Mouse (Mus musculus): ENCODE data around the gene Gm7361. TPM values are rescaled to one million over a fixed set of nuclear protein-coding genes. Genes with fewer than 3 reads are reported as not detected.
A peak's percentile ranks its signal among the peaks of the same experiment; 100 is the strongest.
"Not testable (repeated sequence)": the region's sequence is repeated elsewhere in the genome, so short reads cannot be mapped to it uniquely, and the experiment has no call there.

The Gm7361 gene
- polyA plus RNA-seq (2015; fragmentation: Nextera tagmentation; extraction: Ambion mirVana) = not detected in 2 replicates

DNA sequence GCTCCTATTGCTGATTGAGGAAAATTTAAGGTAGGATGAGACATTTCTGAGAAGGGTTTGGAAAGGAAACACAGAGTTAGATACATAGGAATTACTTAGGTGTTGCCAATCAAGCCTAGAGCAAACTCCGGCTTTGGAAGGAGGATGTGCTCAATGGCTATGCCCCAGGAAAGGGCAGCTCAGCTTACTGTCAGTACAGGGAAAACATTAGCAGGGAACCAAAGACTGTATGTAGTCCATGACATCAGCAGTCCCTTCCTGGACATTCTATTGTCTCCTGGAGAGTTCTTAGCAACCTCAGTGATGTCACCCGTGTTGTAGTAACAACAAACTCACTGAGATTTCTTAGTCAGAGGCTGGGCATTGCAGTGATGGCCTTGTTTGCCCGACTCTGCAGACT is at the start of gene Gm7361:
Gene Gm7361 (plus strand): TSS at position 301 of the 400 bp plus-strand sequence.
- not testable (repeated sequence) for H3K27me3 ChIP-seq (replicated peaks; ENCODE audit: insufficient read depth, low read length); H3K36me3 ChIP-seq (ENCODE audit: insufficient read depth, low read length); H3K4me3 ChIP-seq (ENCODE audit: low read depth, low read length); H3K4me2 ChIP-seq (replicated peaks; ENCODE audit: low read depth, low read length); DNase-seq (ENCODE audit: low spot score); H3K4me1 ChIP-seq (ENCODE audit: insufficient read depth, low read depth, low read length); H3K27ac ChIP-seq (ENCODE audit: low read length); H3K9ac ChIP-seq (replicated peaks; ENCODE audit: low read depth); H3K9me3 ChIP-seq (ENCODE audit: low read length); ATAC-seq
- 59% methylated on average over 3 of the region's 3 CpGs for whole genome bisulfite sequencing

GRCm38 (mm10) chr5:26211030-26211429 is 46.5 kb upstream of the Gm7361 start:
- no peak overlapping the region for H3K4me3 ChIP-seq (ENCODE audit: low read depth, low read length)
- H3K27me3 ChIP-seq (replicated peaks; ENCODE audit: insufficient read depth, low read length) = no peaks in the 10 kb centered on the region
- H3K27ac ChIP-seq (ENCODE audit: low read length) = no peak overlapping the region
- H3K9me3 ChIP-seq (ENCODE audit: low read length) = no peaks in the 10 kb centered on the region
- ATAC-seq = no peak
- DNase-seq (ENCODE audit: low spot score) = no peak
- no peaks in the 10 kb centered on the region for H3K4me1 ChIP-seq (ENCODE audit: insufficient read depth, low read depth, low read length)
- H3K36me3 ChIP-seq (ENCODE audit: insufficient read depth, low read length) = no peaks in the 10 kb centered on the region
- TF ChIP-seq CTCF (IDR thresholded peaks at IDR 0.05) (no peak), EP300 (IDR thresholded peaks at IDR 0.05) (no peak)
- WGBS = 76% methylated on average over 4 of the region's 4 CpGs
- no peak overlapping the region for H3K9ac ChIP-seq (replicated peaks; ENCODE audit: low read depth)
- no peak overlapping the region for H3K4me2 ChIP-seq (replicated peaks; ENCODE audit: low read depth, low read length)

GRCm38 (mm10) chr5:26222076-26222475 is 35.4 kb upstream of the Gm7361 start:
- Histone ChIP-seq H3K4me1 (ENCODE audit: insufficient read depth, low read depth, low read length) (no peaks in the 10 kb centered on the region), H3K9ac (replicated peaks; ENCODE audit: low read depth) (no peak overlapping the region), H3K4me3 (ENCODE audit: low read depth, low read length) (no peak overlapping the region), H3K36me3 (ENCODE audit: insufficient read depth, low read length) (no peaks in the 10 kb centered on the region), H3K4me2 (replicated peaks; ENCODE audit: low read depth, low read length) (no peak overlapping the region), H3K27ac (ENCODE audit: low read length) (no peak overlapping the region), H3K9me3 (ENCODE audit: low read length) (no peaks in the 10 kb centered on the region), H3K27me3 (replicated peaks; ENCODE audit: insufficient read depth, low read length) (no peaks in the 10 kb centered on the region)
- DNase-seq (ENCODE audit: low spot score) = no peak
- TF ChIP-seq EP300 (IDR thresholded peaks at IDR 0.05) (no peak), CTCF (IDR thresholded peaks at IDR 0.05) (no peak)
- WGBS = 80% methylated on average over 1 of the region's 1 CpGs
- no peak for ATAC-seq

GRCm38 (mm10) chr5:26266656-26267055 is 9.2 kb downstream of the Gm7361 start:
- 67% methylated on average over 3 of the region's 3 CpGs for WGBS
- not testable (repeated sequence) for H3K4me1 ChIP-seq (ENCODE audit: insufficient read depth, low read depth, low read length); H3K4me2 ChIP-seq (replicated peaks; ENCODE audit: low read depth, low read length); H3K9me3 ChIP-seq (ENCODE audit: low read length); ATAC-seq; H3K36me3 ChIP-seq (ENCODE audit: insufficient read depth, low read length); DNase-seq (ENCODE audit: low spot score); H3K4me3 ChIP-seq (ENCODE audit: low read depth, low read length); H3K27ac ChIP-seq (ENCODE audit: low read length); H3K27me3 ChIP-seq (replicated peaks; ENCODE audit: insufficient read depth, low read length); H3K9ac ChIP-seq (replicated peaks; ENCODE audit: low read depth)

DNA sequence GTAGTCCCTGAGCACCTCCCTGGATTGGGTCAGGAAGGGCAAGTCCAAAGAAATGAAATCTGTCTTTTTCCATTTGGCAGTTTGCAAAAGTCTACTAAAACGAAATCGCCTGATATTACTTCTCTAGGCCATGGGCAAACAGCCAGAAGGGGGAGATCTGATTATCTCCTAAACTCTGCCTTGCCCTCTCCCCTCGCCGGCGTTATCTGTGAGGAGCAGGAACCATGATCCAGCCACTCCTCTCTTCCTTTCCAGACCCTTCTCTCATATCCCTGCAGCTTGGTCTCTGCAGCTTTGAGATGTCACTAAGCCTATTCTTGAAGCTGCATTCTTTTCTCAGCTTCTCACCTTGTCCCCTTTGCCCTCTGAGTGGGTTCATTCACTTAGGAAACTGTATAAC is 22.9 kb downstream of the Gm7361 start:
- H3K27me3 ChIP-seq (replicated peaks; ENCODE audit: insufficient read depth, low read length) = no peaks in the 10 kb centered on the region
- no peak for TF ChIP-seq EP300 (IDR thresholded peaks at IDR 0.05)
- TF ChIP-seq CTCF (IDR thresholded peaks at IDR 0.05) = no peak
- no peak overlapping the region for H3K9ac ChIP-seq (replicated peaks; ENCODE audit: low read depth)
- no peaks in the 10 kb centered on the region for H3K4me1 ChIP-seq (ENCODE audit: insufficient read depth, low read depth, low read length)
- no peak overlapping the region for H3K27ac ChIP-seq (ENCODE audit: low read length)
- 63% methylated on average over 5 of the region's 5 CpGs for WGBS
- H3K9me3 ChIP-seq (ENCODE audit: low read length) = no peaks in the 10 kb centered on the region
- no peak overlapping the region for H3K4me3 ChIP-seq (ENCODE audit: low read depth, low read length)
- H3K4me2 ChIP-seq (replicated peaks; ENCODE audit: low read depth, low read length) = no peak overlapping the region
- ATAC-seq = no peak
- H3K36me3 ChIP-seq (ENCODE audit: insufficient read depth, low read length) = no peaks in the 10 kb centered on the region
- DNase-seq (ENCODE audit: low spot score) = no peak

- no peak for ATAC-seq
- Histone ChIP-seq H3K27ac (ENCODE audit: low read length) (no peak overlapping the region), H3K4me1 (ENCODE audit: insufficient read depth, low read depth, low read length) (no peaks in the 10 kb centered on the region), H3K9me3 (ENCODE audit: low read length) (no peaks in the 10 kb centered on the region), H3K4me3 (ENCODE audit: low read depth, low read length) (no peak overlapping the region), H3K36me3 (ENCODE audit: insufficient read depth, low read length) (no peaks in the 10 kb centered on the region), H3K4me2 (replicated peaks; ENCODE audit: low read depth, low read length) (no peak overlapping the region), H3K27me3 (replicated peaks; ENCODE audit: insufficient read depth, low read length) (no peaks in the 10 kb centered on the region), H3K9ac (replicated peaks; ENCODE audit: low read depth) (no peak overlapping the region)
- DNase-seq (ENCODE audit: low spot score) = no peak
- TF ChIP-seq EP300 (IDR thresholded peaks at IDR 0.05) (no peak), CTCF (IDR thresholded peaks at IDR 0.05) (no peak)
- WGBS = 75% methylated on average over 1 of the region's 1 CpGs
These were observed 24.2 kb downstream of the Gm7361 start for GRCm38 (mm10) chr5:26281717-26282116.

GRCm38 (mm10) chr5:26282282-26282681 is 24.8 kb downstream of the Gm7361 start:
- ATAC-seq (no peak), DNase-seq (ENCODE audit: low spot score) (peak; percentile 4)
- Histone ChIP-seq H3K27me3 (replicated peaks; ENCODE audit: insufficient read depth, low read length) (no peaks in the 10 kb centered on the region), H3K4me3 (ENCODE audit: low read depth, low read length) (no peak overlapping the region), H3K27ac (ENCODE audit: low read length) (no peak overlapping the region), H3K9me3 (ENCODE audit: low read length) (no peaks in the 10 kb centered on the region), H3K4me1 (ENCODE audit: insufficient read depth, low read depth, low read length) (no peaks in the 10 kb centered on the region), H3K36me3 (ENCODE audit: insufficient read depth, low read length) (no peaks in the 10 kb centered on the region), H3K9ac (replicated peaks; ENCODE audit: low read depth) (no peak overlapping the region), H3K4me2 (replicated peaks; ENCODE audit: low read depth, low read length) (no peak overlapping the region)
- TF ChIP-seq EP300 (IDR thresholded peaks at IDR 0.05) = no peak
- peak; percentile 56 for TF ChIP-seq CTCF (IDR thresholded peaks at IDR 0.05)
- WGBS = 3% methylated on average over 4 of the region's 4 CpGs

Measured in lung, postnatal 0 days (tissue).